Mouse (Mus musculus) liver, embryonic 14.5 days (tissue): ENCODE results near the gene Rpusd1.

Source experiments
- CTCF ChIP-seq: IDR thresholded peaks from 2 replicates; pipeline ENCODE4 v1.5.1; 2016; ENCODE audit warnings: antibody characterized with exemption, low read depth, control low read depth
- EP300 ChIP-seq: IDR thresholded peaks from 2 replicates; pipeline ENCODE4 v1.6.1; 2016; ENCODE audit warnings: antibody characterized with exemption, low read depth

DNA sequence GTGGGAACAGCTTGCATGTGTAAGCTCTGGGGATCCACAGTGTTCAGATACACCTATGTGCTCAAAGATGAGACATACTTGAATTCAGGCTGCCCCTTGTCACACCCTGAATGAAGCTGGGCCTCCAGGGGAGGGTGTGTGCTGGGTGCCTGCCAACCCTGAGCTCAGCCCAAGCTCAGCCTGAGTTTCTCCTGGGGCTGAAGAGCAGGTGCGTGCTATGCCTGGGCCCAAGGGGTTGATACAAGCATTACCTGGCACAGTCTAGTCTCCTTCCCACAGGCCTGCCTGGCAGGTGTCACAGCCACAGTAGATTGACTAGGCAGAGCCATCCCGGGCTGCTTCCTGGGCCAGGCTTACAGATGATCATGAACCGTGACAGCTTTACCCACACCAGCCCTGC is 8.3 kb downstream of the Rpusd1 start, which contains the start of gene Mslnl:
- TF ChIP-seq EP300 (no peak), CTCF (no peak)
